Mouse (Mus musculus) MEL (cell line): ENCODE measurements around the gene Krt18.

ENCODE experiments used
- BHLHE40 ChIP-seq: IDR thresholded peaks from 2 replicates; pipeline ENCODE4 v1.6.1; 2012; ENCODE audit warnings: low read depth, mild to moderate bottlenecking, inconsistent platforms, low read length, improper control_type of control experiment, borderline replicate concordance
- CTCF ChIP-seq, 3 experiments: IDR thresholded peaks in 2 of 3; conservative IDR thresholded peaks in 1 of 3; 2 replicates each; pipeline ENCODE4 v1.5.1; 2011 to 2012; ENCODE audit warnings: low read length in 3 of 3, low read depth in 2 of 3, mild to moderate bottlenecking in 2 of 3, improper control_type of control experiment in 1 of 3, inconsistent platforms in 1 of 3, mixed read lengths in 1 of 3, moderate library complexity in 1 of 3; ENCODE audit not compliant: control insufficient read depth in 1 of 3, insufficient read depth in 1 of 3, poor library complexity in 1 of 3, severe bottlenecking in 1 of 3
- E2F4 ChIP-seq: IDR thresholded peaks from 2 replicates; pipeline ENCODE4 v1.6.1; 2011; ENCODE audit warnings: low read depth, low read length, improper control_type of control experiment, borderline replicate concordance
- EP300 ChIP-seq, 2 experiments: IDR thresholded peaks; 2 replicates each; pipeline ENCODE4 v1.6.1; 2011; ENCODE audit warnings: improper control_type of control experiment in 2 of 2, low read length in 2 of 2, low read depth in 1 of 2, mild to moderate bottlenecking in 1 of 2
- HCFC1 ChIP-seq: IDR thresholded peaks from 2 replicates; pipeline ENCODE4 v1.6.1; 2012; ENCODE audit warnings: low read depth, mild to moderate bottlenecking, inconsistent platforms, low read length, improper control_type of control experiment, moderate library complexity
- JUND ChIP-seq: IDR thresholded peaks from 2 replicates; pipeline ENCODE4 v1.6.1; 2011; ENCODE audit warnings: low read depth, mild to moderate bottlenecking, improper control_type of control experiment, low read length
- KAT2A ChIP-seq: conservative IDR thresholded peaks from 2 replicates; pipeline ENCODE4 v1.6.1; 2012; ENCODE audit warnings: low read depth, low read length, improper control_type of control experiment, inconsistent platforms
- MAFK ChIP-seq: IDR thresholded peaks from 2 replicates; pipeline ENCODE4 v1.6.1; 2011; ENCODE audit warnings: low read depth, mild to moderate bottlenecking, low read length, improper control_type of control experiment, borderline replicate concordance
- MAX ChIP-seq: IDR thresholded peaks from 2 replicates; pipeline ENCODE4 v1.6.1; 2011; ENCODE audit warnings: low read length, improper control_type of control experiment
- MYC ChIP-seq: IDR thresholded peaks from 2 replicates; pipeline ENCODE4 v1.6.1; 2011; ENCODE audit warnings: low read depth, mild to moderate bottlenecking, low read length, improper control_type of control experiment, moderate library complexity
- TCF12 ChIP-seq: IDR thresholded peaks from 2 replicates; pipeline ENCODE4 v1.6.1; 2014; ENCODE audit warnings: low read depth, mild to moderate bottlenecking, inconsistent platforms, low read length, improper control_type of control experiment, moderate library complexity
- USF2 ChIP-seq, 2 experiments: IDR thresholded peaks; 2 replicates each; pipeline ENCODE4 v1.6.1; 2011 to 2012; ENCODE audit warnings: improper control_type of control experiment in 2 of 2, low read length in 2 of 2, borderline replicate concordance in 1 of 2, inconsistent platforms in 1 of 2, low read depth in 1 of 2, mild to moderate bottlenecking in 1 of 2; ENCODE audit not compliant: insufficient read depth in 1 of 2
- ZC3H11A ChIP-seq: IDR thresholded peaks from 2 replicates; pipeline ENCODE4 v1.6.1; 2012; ENCODE audit warnings: low read depth, mild to moderate bottlenecking, inconsistent platforms, low read length, improper control_type of control experiment
- ZNF384 ChIP-seq: IDR thresholded peaks from 2 replicates; pipeline ENCODE4 v1.6.1; 2012; ENCODE audit warnings: low read depth, mild to moderate bottlenecking, inconsistent platforms, low read length, improper control_type of control experiment

DNA sequence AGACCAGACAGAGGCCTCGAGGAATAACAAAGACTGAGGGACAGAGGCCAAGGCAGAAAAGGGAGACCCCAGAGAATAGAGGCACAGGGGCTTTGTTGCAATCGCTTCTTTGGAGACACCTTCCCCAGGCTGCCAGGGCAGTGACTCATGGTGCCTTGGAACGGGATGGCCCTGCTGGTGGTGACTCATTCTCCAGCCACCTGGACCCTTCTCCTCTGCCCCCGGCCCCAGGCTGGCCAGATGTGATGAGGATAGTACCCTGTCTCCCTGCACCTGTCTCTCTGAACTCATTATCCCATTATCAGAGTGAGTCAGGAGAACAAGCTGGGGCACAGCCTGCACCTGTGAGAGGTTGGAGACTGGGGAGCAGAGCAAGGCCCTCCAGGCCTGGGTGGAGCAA lies 22.7 kb upstream of the Krt18 start:
- TF ChIP-seq CTCF (IDR thresholded peaks at IDR 0.05 in 2 of 3, conservative IDR thresholded peaks at IDR 0.05 in 1 of 3; ENCODE audit: control insufficient read depth in 1 of 3, insufficient read depth in 1 of 3, low read depth in 2 of 3, low read length in 3 of 3, poor library complexity in 1 of 3, severe bottlenecking in 1 of 3) (no peak), HCFC1 (no peak), TCF12 (no peak), ZC3H11A (no peak), MAX (no peak), E2F4 (no peak), BHLHE40 (no peak), KAT2A (no peak), USF2 (IDR thresholded peaks at IDR 0.05; ENCODE audit: borderline replicate concordance in 1 of 2, insufficient read depth in 1 of 2, low read depth in 1 of 2, low read length in 2 of 2) (no peak), JUND (no peak), MYC (no peak), EP300 (IDR thresholded peaks at IDR 0.05; ENCODE audit: low read depth in 1 of 2, low read length in 2 of 2) (no peak), MAFK (no peak), ZNF384 (no peak)
